Mouse (Mus musculus) kidney, adult 2 months (tissue): ENCODE results near the gene Atp8a1.

Experiments
- CTCF ChIP-seq: fragments of 200-500 bp; conservative IDR thresholded peaks from 2 replicates; pipeline ENCODE4 v1.5.1; 2011; ENCODE audit warnings: low read depth, mild to moderate bottlenecking, control low read depth, low read length, moderate library complexity, mixed read lengths; ENCODE audit not compliant: insufficient read depth, insufficient read length
- POLR2A ChIP-seq: fragments of 200-500 bp; IDR thresholded peaks from one replicate; pipeline ENCODE4 v1.6.1; 2011; ENCODE audit warnings: low read depth, low read length, control low read depth

DNA sequence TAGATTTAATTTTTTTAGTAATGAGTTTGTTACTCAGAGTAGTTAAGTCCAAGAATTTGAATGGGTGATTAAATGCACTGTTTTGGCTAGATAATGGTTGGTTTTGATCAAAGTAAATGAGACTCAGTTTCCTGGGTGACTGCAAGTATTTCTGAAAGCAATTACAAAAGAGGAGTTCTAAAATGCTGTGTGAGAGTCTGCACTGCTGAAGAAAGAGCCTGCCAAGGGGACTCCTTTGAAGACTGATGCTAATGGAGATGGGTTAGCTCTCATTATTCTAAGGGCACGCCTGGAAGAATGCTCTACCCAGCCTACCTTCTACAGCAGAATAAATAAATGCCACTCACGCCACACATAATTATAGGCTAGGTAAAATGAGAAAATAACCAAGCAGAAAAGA is 94.2 kb downstream of the Atp8a1 start:
- TF ChIP-seq CTCF, result no peak
- no peak for TF ChIP-seq POLR2A
